Mouse (Mus musculus) thymus, adult 2 months (tissue): ENCODE measurements around the gene Vmn1r72. TPM values are rescaled to one million over a fixed set of nuclear protein-coding genes. Genes with fewer than 3 reads are reported as not detected.
"Not testable (repeated sequence)": the region's sequence is repeated elsewhere in the genome, so short reads cannot be mapped to it uniquely, and the experiment has no call there.

Source experiments
- DNase-seq: peaks from one replicate; pipeline ENCODE4 v3.0.0; 2021
- H3K27ac ChIP-seq: fragments of 200-500 bp; 2 replicates; pipeline ENCODE4 v1.5.1; 2012; ENCODE audit warnings: low read length, control low read depth; ENCODE audit not compliant: control insufficient read depth, insufficient read depth
- H3K27me3 ChIP-seq: fragments of 200-500 bp; 2 replicates; pipeline ENCODE4 v1.6.1; 2012; ENCODE audit warnings: mild to moderate bottlenecking, low read length, moderate library complexity, mixed read lengths; ENCODE audit not compliant: control insufficient read depth, insufficient read depth
- H3K36me3 ChIP-seq: fragments of 200-500 bp; 2 replicates; pipeline ENCODE4 v1.6.1; 2012; ENCODE audit warnings: mild to moderate bottlenecking, low read length, moderate library complexity; ENCODE audit not compliant: control insufficient read depth, insufficient read depth
- H3K4me1 ChIP-seq: fragments of 200-500 bp; replicated peaks from 2 replicates; pipeline ENCODE4 v1.6.1; 2012; ENCODE audit warnings: low read length; ENCODE audit not compliant: control insufficient read depth, insufficient read depth
- H3K4me3 ChIP-seq: fragments of 200-500 bp; 2 replicates; pipeline ENCODE4 v1.5.1; 2012; ENCODE audit warnings: mild to moderate bottlenecking, low read length, control low read depth, moderate library complexity; ENCODE audit not compliant: control insufficient read depth, insufficient read depth
- WGBS: fragments of 180-500 bp; shearing (Covaris S2); methylation state at CpG from one replicate; pipeline ENCODE4 v1.1.7; 2018; 5-methylcytosine and 5-hydroxymethylcytosine counted together
- polyA plus RNA-seq: library from polyadenylated mRNA; depleted of rRNA; stranded (reverse); fragments of >200 nt; gene quantifications from 2 replicates; pipeline ENCODE4 v1.2.3, GENCODE M21; 2012; rRNA removed

The Vmn1r72 gene
- polyA plus RNA-seq = not detected in 2 replicates

- not testable (repeated sequence) for H3K27me3 ChIP-seq, H3K36me3 ChIP-seq, H3K4me3 ChIP-seq, H3K4me1 ChIP-seq, H3K27ac ChIP-seq, DNase-seq
Measured at GRCm38 (mm10) chr7:11680047-11680446, at the start of gene Vmn1r72. Gene Vmn1r72 (minus strand): TSS chr7:11680147.

- not testable (repeated sequence) for H3K4me3 ChIP-seq, DNase-seq, H3K36me3 ChIP-seq, H3K27ac ChIP-seq, H3K27me3 ChIP-seq, H3K4me1 ChIP-seq
- 17% methylated on average over 8 of the region's 8 CpGs for WGBS
Measured at GRCm38 (mm10) chr7:11617082-11617481, 62.9 kb downstream of the Vmn1r72 start.

Other genes with a start within 250 kb of the Vmn1r72 start
- gene Zscan4-ps2, start 165.8 kb downstream of the Vmn1r72 start, polyA plus RNA-seq = not detected in 2 replicates
- not detected in 2 replicates for gene Zscan4-ps3, start 70.8 kb downstream of the Vmn1r72 start, polyA plus RNA-seq
- gene Vmn1r73, start 50.1 kb upstream of the Vmn1r72 start, polyA plus RNA-seq = not detected in 2 replicates
- not detected in 2 replicates for gene Vmn1r74, start 153.8 kb upstream of the Vmn1r72 start, polyA plus RNA-seq
- gene Vmn1r75, start 194.5 kb upstream of the Vmn1r72 start, polyA plus RNA-seq = not detected in 2 replicates